Mouse (Mus musculus) thymus, postnatal 0 days (tissue): ENCODE results near the gene Catip. TPM values are rescaled to one million over a fixed set of nuclear protein-coding genes. Genes with fewer than 3 reads are reported as not detected.

Experiments used
- DNase-seq: peaks from one replicate; pipeline ENCODE4 v3.0.0-alpha.2; 2015; ENCODE audit warnings: low spot score
- polyA plus RNA-seq: library from polyadenylated mRNA; unstranded; fragments of >200 nt; fragmentation: Nextera tagmentation; extraction: Ambion mirVana; gene quantifications from 2 replicates; pipeline ENCODE4 v1.2.1, GENCODE M21; 2015

Gene Catip
- polyA plus RNA-seq, 1 experiment from 2014 or later: 0.20 TPM

- DNase-seq: no peak
Observed at GRCm38 (mm10) chr1:74342308-74342707, 19.6 kb upstream of the Catip start.

GRCm38 (mm10) chr1:74343161-74343560 is 18.7 kb upstream of the Catip start:
- DNase-seq: no peak

GRCm38 (mm10) chr1:74344163-74344916 is 17.6 kb upstream of the Catip start:
- no peak for DNase-seq

GRCm38 (mm10) chr1:74351185-74351769 is 10.6 kb upstream of the Catip start:
- no peak for DNase-seq

GRCm38 (mm10) chr1:74352532-74353096 is 9.3 kb upstream of the Catip start:
- DNase-seq: no peak

- DNase-seq: no peak
Observed at GRCm38 (mm10) chr1:74353453-74354229, 8.3 kb upstream of the Catip start.

- no peak for DNase-seq
Observed at GRCm38 (mm10) chr1:74357531-74357930, 4.4 kb upstream of the Catip start.

GRCm38 (mm10) chr1:74359952-74360517 is 1.9 kb upstream of the Catip start:
- no peak for DNase-seq

GRCm38 (mm10) chr1:74362325-74363229 is 669 bp downstream of the Catip start:
- DNase-seq: no peak

GRCm38 (mm10) chr1:74363437-74363836 is 1.5 kb downstream of the Catip start:
- DNase-seq: no peak

GRCm38 (mm10) chr1:74364270-74364669 is 2.4 kb downstream of the Catip start:
- no peak for DNase-seq

GRCm38 (mm10) chr1:74367886-74368645 is 6.2 kb downstream of the Catip start:
- peak; percentile 31 for DNase-seq

GRCm38 (mm10) chr1:74370040-74370439 is 8.1 kb downstream of the Catip start:
- no peak for DNase-seq

GRCm38 (mm10) chr1:74373372-74373771 is 11.5 kb downstream of the Catip start:
- no peak for DNase-seq

GRCm38 (mm10) chr1:74374980-74375379 is 13.1 kb downstream of the Catip start, which contains the start of gene Slc11a1:
Gene Slc11a1, plus strand, starts transcription at chr1:74375195.
- no peak for DNase-seq

- DNase-seq: no peak
Observed at GRCm38 (mm10) chr1:74375561-74375960, 13.7 kb downstream of the Catip start.

GRCm38 (mm10) chr1:74376396-74376795 is 14.5 kb downstream of the Catip start:
- DNase-seq: no peak

- DNase-seq: no peak
Observed at GRCm38 (mm10) chr1:74379058-74379504, 17.2 kb downstream of the Catip start.

- no peak for DNase-seq
Observed at GRCm38 (mm10) chr1:74380484-74380883, 18.6 kb downstream of the Catip start.
